Mouse (Mus musculus): ENCODE data around the gene Ugt1a9. TPM values are rescaled to one million over a fixed set of nuclear protein-coding genes. Genes with fewer than 3 reads are reported as not detected.
"Not testable (repeated sequence)": the region's sequence is repeated elsewhere in the genome, so short reads cannot be mapped to it uniquely, and the experiment has no call there.

Gene Ugt1a9
- polyA plus RNA-seq, 2 experiments = 0.21 to 0.34 TPM

DNA sequence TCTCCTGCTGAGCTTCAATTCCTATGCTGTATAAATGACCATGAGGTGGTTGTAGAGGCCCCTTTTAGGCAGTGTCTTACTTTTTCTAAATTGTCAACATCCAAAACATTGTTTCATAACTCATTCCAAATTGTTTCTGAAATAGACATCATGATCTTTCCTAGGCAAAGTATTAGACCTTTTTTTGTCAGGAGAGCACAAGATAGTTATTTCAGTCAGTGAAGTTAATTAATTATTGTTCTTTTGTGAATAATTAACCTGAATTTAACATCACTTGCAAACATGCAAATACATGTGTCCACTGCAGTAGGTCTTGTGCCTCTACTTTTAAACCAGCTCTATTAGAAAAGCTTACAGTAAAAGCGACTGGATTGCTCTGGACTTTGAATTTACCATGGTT, 15.5 kb upstream of the Ugt1a9 start, which contains the start of gene Ugt1a10:
TSS of gene Ugt1a10 (plus strand) at position 301 of the 400 bp plus-strand sequence.
- Histone ChIP-seq H3K27me3 (ENCODE audit: control insufficient read depth, insufficient read depth, low read length) (no peaks in the 10 kb centered on the region), H3K9ac (replicated peaks) (no peak within 1 kb of the TSS), H3K4me3 (ENCODE audit: insufficient read depth in 1 of 2, low read depth in 2 of 2, low read length in 2 of 2) (no peak within 1 kb of the TSS), H3K9me3 (ENCODE audit: control insufficient read depth, low read length) (no peaks in the 10 kb centered on the region), H3K4me2 (ENCODE audit: low read depth) (no peak within 1 kb of the TSS), H3K36me3 (replicated peaks; ENCODE audit: control insufficient read depth, insufficient read depth, low read depth) (no peaks in the 10 kb centered on the region), H3K27ac (no peak within 1 kb of the TSS), H3K4me1 (replicated peaks; ENCODE audit: control insufficient read depth in 2 of 2, insufficient read depth in 2 of 2, low read length in 1 of 2) (no peaks in the 10 kb centered on the region)
- WGBS (ENCODE audit: insufficient replicate concordance) = 50% methylated on average over 1 of the region's 1 CpGs
- TF ChIP-seq EP300 (IDR thresholded peaks at IDR 0.05; ENCODE audit: low read depth) = no peak
- TF ChIP-seq CTCF (IDR thresholded peaks at IDR 0.05; ENCODE audit: low read depth) = no peak
- ATAC-seq (ENCODE audit: insufficient read depth) (no peak), DNase-seq (ENCODE audit: low read depth in 3 of 3, low spot score in 3 of 3) (no peak)

DNA sequence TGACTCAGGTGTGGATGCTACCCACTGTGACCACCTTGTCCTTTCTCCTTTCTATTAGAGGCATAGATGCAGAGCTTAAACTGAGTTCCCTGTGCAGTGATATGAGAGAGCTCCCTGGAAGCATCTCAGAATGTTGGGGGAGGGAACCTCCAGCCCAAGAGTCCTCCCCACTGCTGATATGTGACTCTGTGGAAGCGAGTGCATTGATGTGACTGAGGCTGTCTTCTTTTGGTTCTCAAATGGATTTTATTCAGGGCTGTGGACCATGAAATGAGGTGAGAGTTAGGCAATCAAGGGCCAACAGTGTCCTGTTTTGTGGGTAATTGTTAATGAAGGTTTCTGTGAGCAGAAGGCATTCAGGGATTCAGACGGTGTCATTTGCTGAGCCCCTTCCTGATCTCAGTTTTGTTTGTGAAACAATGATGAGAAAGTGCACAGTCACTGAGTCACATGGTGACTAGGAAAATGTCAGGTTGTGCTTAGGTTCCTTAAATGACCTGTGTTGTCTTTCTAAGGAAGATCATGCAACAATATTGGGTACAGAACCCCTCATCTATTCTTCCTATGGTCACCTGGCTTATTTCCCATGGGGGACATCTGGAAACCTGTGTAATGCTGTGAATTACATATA, 4.0 kb upstream of the Ugt1a9 start:
- not testable (repeated sequence) for DNase-seq (ENCODE audit: low read depth in 3 of 3, low spot score in 3 of 3); H3K9ac ChIP-seq (replicated peaks); H3K4me1 ChIP-seq (replicated peaks; ENCODE audit: control insufficient read depth in 2 of 2, insufficient read depth in 2 of 2, low read length in 1 of 2); H3K27ac ChIP-seq; H3K36me3 ChIP-seq (replicated peaks; ENCODE audit: control insufficient read depth, insufficient read depth, low read depth); ATAC-seq (ENCODE audit: insufficient read depth); H3K4me2 ChIP-seq (ENCODE audit: low read depth); H3K9me3 ChIP-seq (ENCODE audit: control insufficient read depth, low read length); H3K4me3 ChIP-seq (ENCODE audit: insufficient read depth in 1 of 2, low read depth in 2 of 2, low read length in 2 of 2); H3K27me3 ChIP-seq (ENCODE audit: control insufficient read depth, insufficient read depth, low read length)
- 20% methylated on average over 1 of the region's 2 CpGs for WGBS (ENCODE audit: insufficient replicate concordance)

DNA sequence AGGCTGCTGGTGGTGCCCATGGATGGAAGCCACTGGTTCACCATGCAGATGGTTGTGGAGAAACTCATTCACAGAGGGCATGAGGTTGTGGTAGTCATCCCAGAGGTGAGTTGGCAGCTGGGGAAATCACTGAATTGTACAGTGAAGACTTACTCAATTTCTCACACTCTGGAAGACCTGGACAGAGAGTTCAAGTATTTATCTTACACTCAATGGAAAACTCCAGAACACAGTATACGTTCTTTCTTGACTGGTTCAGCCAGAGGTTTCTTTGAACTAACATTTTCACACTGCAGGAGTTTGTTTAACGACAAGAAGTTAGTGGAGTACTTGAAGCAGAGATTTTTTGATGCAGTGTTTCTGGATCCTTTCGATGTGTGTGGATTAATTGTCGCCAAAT, 302 bp downstream of the Ugt1a9 start:
- Histone ChIP-seq H3K4me2 (ENCODE audit: low read depth) (no peak overlapping the region), H3K9me3 (ENCODE audit: control insufficient read depth, low read length) (no peaks in the 10 kb centered on the region), H3K36me3 (replicated peaks; ENCODE audit: control insufficient read depth, insufficient read depth, low read depth) (no peaks in the 10 kb centered on the region), H3K9ac (replicated peaks) (no peak overlapping the region), H3K27ac (no peak overlapping the region), H3K27me3 (ENCODE audit: control insufficient read depth, insufficient read depth, low read length) (no peaks in the 10 kb centered on the region), H3K4me3 (ENCODE audit: insufficient read depth in 1 of 2, low read depth in 2 of 2, low read length in 2 of 2) (no peak overlapping the region), H3K4me1 (replicated peaks; ENCODE audit: control insufficient read depth in 2 of 2, insufficient read depth in 2 of 2, low read length in 1 of 2) (no peaks in the 10 kb centered on the region)
- TF ChIP-seq EP300 (IDR thresholded peaks at IDR 0.05; ENCODE audit: low read depth) (no peak), CTCF (IDR thresholded peaks at IDR 0.05; ENCODE audit: low read depth) (no peak)
- ATAC-seq (ENCODE audit: insufficient read depth) (no peak), DNase-seq (ENCODE audit: low read depth in 3 of 3, low spot score in 3 of 3) (no peak)
- 54% methylated on average over 4 of the region's 4 CpGs for WGBS (ENCODE audit: insufficient replicate concordance)

DNA sequence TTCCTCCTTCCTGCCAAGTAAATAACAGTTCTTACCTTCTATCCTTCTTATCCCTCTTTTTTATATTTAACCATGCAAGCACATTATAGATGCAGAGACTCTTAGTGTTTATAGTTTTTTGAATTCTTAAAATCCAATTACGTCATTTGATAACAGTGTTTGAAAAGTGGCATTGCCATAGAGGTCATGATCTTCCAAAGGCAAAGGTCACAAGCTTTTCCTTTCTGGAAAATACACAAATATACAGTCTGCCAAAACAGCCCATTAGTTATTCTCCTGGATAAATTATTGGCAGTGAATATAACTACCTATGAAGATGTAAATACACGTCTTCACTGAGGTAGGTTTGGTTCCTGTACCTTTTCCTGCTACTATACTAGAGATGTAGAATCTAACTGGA, 3.9 kb downstream of the Ugt1a9 start:
- ATAC-seq (ENCODE audit: insufficient read depth) (no peak), DNase-seq (ENCODE audit: low read depth in 3 of 3, low spot score in 3 of 3) (no peak)
- no peak for TF ChIP-seq CTCF (IDR thresholded peaks at IDR 0.05; ENCODE audit: low read depth)
- TF ChIP-seq EP300 (IDR thresholded peaks at IDR 0.05; ENCODE audit: low read depth) = no peak
- Histone ChIP-seq H3K27me3 (ENCODE audit: control insufficient read depth, insufficient read depth, low read length) (no peaks in the 10 kb centered on the region), H3K9me3 (ENCODE audit: control insufficient read depth, low read length) (no peaks in the 10 kb centered on the region), H3K4me3 (ENCODE audit: insufficient read depth in 1 of 2, low read depth in 2 of 2, low read length in 2 of 2) (no peak overlapping the region), H3K27ac (no peak overlapping the region), H3K36me3 (replicated peaks; ENCODE audit: control insufficient read depth, insufficient read depth, low read depth) (no peaks in the 10 kb centered on the region), H3K4me1 (replicated peaks; ENCODE audit: control insufficient read depth in 2 of 2, insufficient read depth in 2 of 2, low read length in 1 of 2) (no peaks in the 10 kb centered on the region), H3K4me2 (ENCODE audit: low read depth) (no peak overlapping the region), H3K9ac (replicated peaks) (no peak overlapping the region)
- 66% methylated on average over 2 of the region's 2 CpGs for WGBS (ENCODE audit: insufficient replicate concordance)

DNA sequence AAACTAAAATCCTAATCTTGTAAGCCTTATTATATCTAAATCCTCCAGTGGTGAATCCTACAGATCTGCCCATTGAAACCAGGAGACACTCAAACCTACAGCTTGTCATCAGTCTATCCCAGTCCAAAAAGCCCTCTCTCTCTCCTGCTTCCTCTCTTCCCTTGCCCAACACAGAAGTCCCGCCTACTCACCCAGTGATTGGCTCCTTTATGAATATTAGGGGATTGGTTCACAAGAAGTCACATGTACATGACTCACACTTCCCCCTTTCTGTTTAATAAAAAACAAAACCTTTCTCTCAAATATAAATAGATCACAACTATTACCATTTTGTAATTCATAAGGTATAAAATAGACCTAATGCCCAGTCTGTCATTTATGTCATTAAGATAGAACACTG, 6.5 kb downstream of the Ugt1a9 start:
- Histone ChIP-seq H3K27me3 (ENCODE audit: control insufficient read depth, insufficient read depth, low read length) (no peaks in the 10 kb centered on the region), H3K4me2 (ENCODE audit: low read depth) (no peak overlapping the region), H3K4me1 (replicated peaks; ENCODE audit: control insufficient read depth in 2 of 2, insufficient read depth in 2 of 2, low read length in 1 of 2) (no peaks in the 10 kb centered on the region), H3K4me3 (ENCODE audit: insufficient read depth in 1 of 2, low read depth in 2 of 2, low read length in 2 of 2) (no peak overlapping the region), H3K27ac (no peak overlapping the region), H3K36me3 (replicated peaks; ENCODE audit: control insufficient read depth, insufficient read depth, low read depth) (no peaks in the 10 kb centered on the region), H3K9ac (replicated peaks) (no peak overlapping the region), H3K9me3 (ENCODE audit: control insufficient read depth, low read length) (no peaks in the 10 kb centered on the region)
- DNase-seq (ENCODE audit: low read depth in 3 of 3, low spot score in 3 of 3) (no peak), ATAC-seq (ENCODE audit: insufficient read depth) (no peak)
- TF ChIP-seq EP300 (IDR thresholded peaks at IDR 0.05; ENCODE audit: low read depth) = no peak
- TF ChIP-seq CTCF (IDR thresholded peaks at IDR 0.05; ENCODE audit: low read depth) = no peak
- 64% methylated on average over 1 of the region's 1 CpGs for WGBS (ENCODE audit: insufficient replicate concordance)

All from liver, embryonic 14.5 days (tissue).